Mouse (Mus musculus) CH12.LX (cell line): ENCODE measurements around the gene Polr3b. TPM values are rescaled to one million over a fixed set of nuclear protein-coding genes. Genes with fewer than 3 reads are reported as not detected.

Experiments
- DNase-seq: peaks from one replicate; pipeline ENCODE4 v3.0.0-alpha.2; 2013; ENCODE audit errors: extremely low read depth
- H3K27ac ChIP-seq: 2 replicates; pipeline ENCODE4 v1.5.1; 2012; ENCODE audit warnings: low read depth, mild to moderate bottlenecking, control low read depth, moderate library complexity; ENCODE audit not compliant: insufficient read depth
- H3K27me3 ChIP-seq: replicated peaks from 2 replicates; pipeline ENCODE3; 2012; ENCODE audit warnings: inconsistent platforms
- H3K36me3 ChIP-seq, 2 experiments: replicated peaks in 1 of 2; 2 replicates each; pipeline versions ENCODE3 to v1.6.1; 2012; ENCODE audit warnings: inconsistent platforms in 1 of 2, low read length in 1 of 2, mild to moderate bottlenecking in 1 of 2, mixed read lengths in 1 of 2, moderate library complexity in 1 of 2; ENCODE audit not compliant: control insufficient read depth in 1 of 2, insufficient read depth in 1 of 2
- H3K4me1 ChIP-seq, 2 experiments: 2 replicates each; pipeline ENCODE4 v1.6.1; 2012; ENCODE audit warnings: inconsistent platforms in 1 of 2, moderate library complexity in 1 of 2; ENCODE audit not compliant: insufficient read depth in 2 of 2, control insufficient read depth in 1 of 2
- H3K4me2 ChIP-seq: 2 replicates; pipeline ENCODE4 v1.6.1; 2012; ENCODE audit warnings: low read depth, mild to moderate bottlenecking, control low read depth; ENCODE audit not compliant: poor library complexity, insufficient read depth, severe bottlenecking
- H3K4me3 ChIP-seq, 3 experiments: fragments of 150-350 bp in 1 of 3; sonication (generic) in 1 of 3; replicated peaks in 1 of 3; 2 replicates each; pipeline versions ENCODE3 to v1.5.1; 2011 to 2012; ENCODE audit warnings: low read depth in 2 of 3, low read length in 2 of 3, mild to moderate bottlenecking in 2 of 3, moderate library complexity in 2 of 3, control low read depth in 1 of 3, improper control_type of control experiment in 1 of 3, inconsistent platforms in 1 of 3, mixed read lengths in 1 of 3; ENCODE audit not compliant: poor library complexity in 1 of 3
- H3K79me2 ChIP-seq: replicated peaks from 2 replicates; pipeline ENCODE4 v1.6.1; 2012; ENCODE audit warnings: mild to moderate bottlenecking, moderate library complexity; ENCODE audit not compliant: control insufficient read depth, poor library complexity, insufficient read depth, severe bottlenecking; ENCODE audit errors: extremely low read depth
- H3K9ac ChIP-seq: 2 replicates; pipeline ENCODE4 v1.6.1; 2012; ENCODE audit warnings: low read depth, mild to moderate bottlenecking, control low read depth, moderate library complexity; ENCODE audit not compliant: insufficient read depth
- H3K9me3 ChIP-seq: replicated peaks from 2 replicates; pipeline ENCODE3; 2012; ENCODE audit warnings: low read length, inconsistent platforms, mixed read lengths
- CHD1 ChIP-seq: IDR thresholded peaks from 2 replicates; pipeline ENCODE4 v1.6.1; 2012; ENCODE audit warnings: low read depth, low read length, improper control_type of control experiment, inconsistent platforms
- CTCF ChIP-seq, 2 experiments: IDR thresholded peaks in 1 of 2; conservative IDR thresholded peaks in 1 of 2; 2 replicates each; pipeline ENCODE4 v1.5.1; 2011 to 2012; ENCODE audit warnings: low read depth in 2 of 2, low read length in 2 of 2, improper control_type of control experiment in 1 of 2, inconsistent platforms in 1 of 2, mild to moderate bottlenecking in 1 of 2, moderate library complexity in 1 of 2
- ELF1 ChIP-seq: IDR thresholded peaks from 2 replicates; pipeline ENCODE4 v1.6.1; 2014; ENCODE audit warnings: low read depth, mild to moderate bottlenecking, inconsistent platforms, low read length, improper control_type of control experiment
- EP300 ChIP-seq: IDR thresholded peaks from 2 replicates; pipeline ENCODE4 v1.6.1; 2011; ENCODE audit warnings: low read length, improper control_type of control experiment
- ETS1 ChIP-seq: conservative IDR thresholded peaks from 2 replicates; pipeline ENCODE4 v1.6.1; 2012; ENCODE audit warnings: low read depth, mild to moderate bottlenecking, inconsistent platforms, low read length, improper control_type of control experiment, moderate library complexity
- GABPA ChIP-seq: IDR thresholded peaks from 2 replicates; pipeline ENCODE4 v1.6.1; 2012; ENCODE audit warnings: low read depth, low read length, improper control_type of control experiment, inconsistent platforms; ENCODE audit not compliant: insufficient replicate concordance
- HCFC1 ChIP-seq: IDR thresholded peaks from 2 replicates; pipeline ENCODE4 v1.6.1; 2012; ENCODE audit warnings: low read depth, mild to moderate bottlenecking, inconsistent platforms, low read length, improper control_type of control experiment
- JUN ChIP-seq: IDR thresholded peaks from 2 replicates; pipeline ENCODE4 v1.6.1; 2011; ENCODE audit warnings: low read depth, mild to moderate bottlenecking, low read length, improper control_type of control experiment, moderate library complexity; ENCODE audit not compliant: insufficient read depth
- KAT2A ChIP-seq: IDR thresholded peaks from 2 replicates; pipeline ENCODE4 v1.6.1; 2012; ENCODE audit warnings: low read length, improper control_type of control experiment, inconsistent platforms; ENCODE audit not compliant: insufficient replicate concordance
- MAFK ChIP-seq: IDR thresholded peaks from 2 replicates; pipeline ENCODE4 v1.6.1; 2011; ENCODE audit warnings: low read length, improper control_type of control experiment; ENCODE audit not compliant: insufficient replicate concordance
- MEF2A ChIP-seq: IDR thresholded peaks from 2 replicates; pipeline ENCODE4 v1.6.1; 2014; ENCODE audit warnings: low read depth, mild to moderate bottlenecking, inconsistent platforms, low read length, improper control_type of control experiment, borderline replicate concordance
- MXI1 ChIP-seq: IDR thresholded peaks from 2 replicates; pipeline ENCODE4 v1.6.1; 2011; ENCODE audit warnings: mild to moderate bottlenecking, low read depth, low read length, improper control_type of control experiment
- PAX5 ChIP-seq: IDR thresholded peaks from 2 replicates; pipeline ENCODE4 v1.6.1; 2012; ENCODE audit warnings: low read length, inconsistent platforms, mixed read lengths
- POLR2A ChIP-seq: IDR thresholded peaks from 2 replicates; pipeline ENCODE4 v1.6.1; 2011; ENCODE audit warnings: low read depth, mild to moderate bottlenecking, improper control_type of control experiment, low read length
- SMC3 ChIP-seq: IDR thresholded peaks from 2 replicates; pipeline ENCODE4 v1.6.1; 2011; ENCODE audit warnings: low read depth, low read length, improper control_type of control experiment
- TBP ChIP-seq: conservative IDR thresholded peaks from 2 replicates; pipeline ENCODE4 v1.6.1; 2011; ENCODE audit warnings: low read depth, low read length, improper control_type of control experiment
- UBTF ChIP-seq: IDR thresholded peaks from 2 replicates; pipeline ENCODE4 v1.6.1; 2012; ENCODE audit warnings: low read depth, mild to moderate bottlenecking, inconsistent platforms, low read length, improper control_type of control experiment, moderate library complexity
- USF1 ChIP-seq: IDR thresholded peaks from 2 replicates; pipeline ENCODE4 v1.6.1; 2014; ENCODE audit warnings: low read depth, mild to moderate bottlenecking, inconsistent platforms, low read length, improper control_type of control experiment
- USF2 ChIP-seq: conservative IDR thresholded peaks from 2 replicates; pipeline ENCODE4 v1.6.1; 2011; ENCODE audit warnings: low read depth, low read length, improper control_type of control experiment
- ZC3H11A ChIP-seq: IDR thresholded peaks from 2 replicates; pipeline ENCODE4 v1.6.1; 2012; ENCODE audit warnings: low read depth, mild to moderate bottlenecking, inconsistent platforms, low read length, improper control_type of control experiment
- ZKSCAN1 ChIP-seq: IDR thresholded peaks from 2 replicates; pipeline ENCODE4 v1.6.1; 2012; ENCODE audit warnings: low read depth, inconsistent platforms, low read length, improper control_type of control experiment, borderline replicate concordance
- dilution Hi-C: fragments of 300-500 bp; cut with MboI; formaldehyde crosslinking; loops from 2 replicates; pipeline ENCODE4 v1.14.3; 2020; ENCODE audit warnings: low sequenced_read_pairs; ENCODE audit not compliant: extremely low pct_unique_long_range_greater_than_20kb, extremely low pct_ligation_motif_present
- in situ Hi-C: fragments of 300-500 bp; cut with MboI; formaldehyde crosslinking; loops from 3 replicates; pipeline ENCODE4 v1.14.3; 2019; ENCODE audit warnings: low sequenced_read_pairs, low pct_ligation_motif_present, low pct_unique_long_range_greater_than_20kb, mixed read lengths
- polyA plus RNA-seq: library from polyadenylated mRNA; unstranded; fragments of >175 nt; gene quantifications from 2 replicates; pipeline ENCODE4 v1.2.1, GENCODE M21; 2012; ENCODE audit warnings: low read depth; ENCODE audit not compliant: insufficient read length
- total RNA-seq, 2 experiments: library from RNA; depleted of rRNA; stranded (reverse); fragments of 300-350 nt in 1 of 2; fragments of >200 nt in 1 of 2; gene quantifications; 2 replicates each; pipeline ENCODE4 v1.2.3; 2012 to 2014

Polr3b gene
- total and polyA plus RNA-seq, 3 experiments = 13.0 to 20.8 (median 16.3) TPM

DNA sequence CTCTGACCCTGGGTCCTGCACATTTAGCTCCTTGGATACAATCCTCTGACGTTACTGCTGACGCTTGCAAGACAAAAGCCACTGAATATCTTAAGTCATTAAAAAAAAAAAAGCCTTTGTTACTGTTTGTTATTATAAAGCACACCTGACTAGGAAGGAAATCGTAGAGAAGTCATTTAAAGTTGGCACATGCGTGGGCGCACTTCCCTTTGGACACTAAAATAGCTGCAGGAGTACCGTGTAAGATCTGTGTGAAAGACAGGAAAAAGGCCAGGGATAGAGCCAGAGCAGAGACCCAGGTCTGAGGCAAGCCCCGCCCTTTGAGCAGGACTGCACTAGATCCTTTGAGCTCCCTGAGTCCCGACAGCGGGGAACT, 64.0 kb downstream of the Polr3b start:
- no peak for DNase-seq
- no peak overlapping the region for H3K4me2 ChIP-seq
- no peak for TF ChIP-seq MAFK
- no peak for TF ChIP-seq CHD1
- TF ChIP-seq JUN = no peak
- H3K4me1 ChIP-seq = no peaks in the 10 kb centered on the region
- H3K79me2 ChIP-seq = no peaks in the 10 kb centered on the region
- no peak overlapping the region for H3K27ac ChIP-seq
- H3K4me3 ChIP-seq = no peak overlapping the region
- H3K36me3 ChIP-seq = peaks cover 20 to 70% of the 10 kb centered on the region in 2 experiments
- dilution Hi-C loops = no loop called here
- H3K9ac ChIP-seq = no peak overlapping the region
- no peaks in the 10 kb centered on the region for H3K27me3 ChIP-seq
- no peaks in the 10 kb centered on the region for H3K9me3 ChIP-seq
- in situ Hi-C loops = no loop called here

GRCm38 (mm10) chr10:84686705-84687104, 64.6 kb downstream of the Polr3b start:
- Histone ChIP-seq H3K27me3 (no peaks in the 10 kb centered on the region), H3K4me3 (no peak overlapping the region), H3K79me2 (no peaks in the 10 kb centered on the region), H3K4me2 (no peak overlapping the region), H3K4me1 (no peaks in the 10 kb centered on the region), H3K9me3 (no peaks in the 10 kb centered on the region), H3K27ac (no peak overlapping the region), H3K9ac (no peak overlapping the region), H3K36me3 (peaks cover 16 to 70% of the 10 kb centered on the region in 2 experiments)
- dilution Hi-C loops = no loop called here
- in situ Hi-C loops = no loop called here
- TF ChIP-seq MXI1 (no peak), USF1 (no peak), GABPA (no peak), KAT2A (no peak), PAX5 (no peak), UBTF (no peak), POLR2A (no peak), CTCF (conservative IDR thresholded peaks at IDR 0.05 in 1 of 2, IDR thresholded peaks at IDR 0.05 in 1 of 2; ENCODE audit: low read depth in 2 of 2, low read length in 2 of 2) (no peak), ZKSCAN1 (no peak), EP300 (no peak), ETS1 (no peak), SMC3 (no peak), MEF2A (no peak), USF2 (no peak), ZC3H11A (no peak), ELF1 (no peak), HCFC1 (no peak), TBP (no peak)
- DNase-seq = no peak
